Mouse (Mus musculus) heart, postnatal 0 days (tissue): Measurements from ENCODE around the gene Arhgef12.
A peak's percentile ranks its signal among the peaks of the same experiment; 100 is the strongest.

ENCODE experiments used
- CTCF ChIP-seq: IDR thresholded peaks from 2 replicates; pipeline ENCODE4 v1.5.1; 2016; ENCODE audit warnings: antibody characterized with exemption, control low read depth, low read depth
- EP300 ChIP-seq: IDR thresholded peaks from 2 replicates; pipeline ENCODE4 v1.6.1; 2016; ENCODE audit warnings: antibody characterized with exemption, low read depth

GRCm38 (mm10) chr9:42944536-42945006 lies 162.5 kb downstream of the Arhgef12 start:
- peak; percentile 94 for TF ChIP-seq CTCF
- TF ChIP-seq EP300 = no peak
